Mouse (Mus musculus) MEL (cell line): ENCODE results near the gene Cntnap1.

ENCODE experiments used
- CTCF ChIP-seq, 3 experiments: IDR thresholded peaks in 2 of 3; conservative IDR thresholded peaks in 1 of 3; 2 replicates each; pipeline ENCODE4 v1.5.1; 2011 to 2012; ENCODE audit warnings: low read length in 3 of 3, low read depth in 2 of 3, mild to moderate bottlenecking in 2 of 3, improper control_type of control experiment in 1 of 3, inconsistent platforms in 1 of 3, mixed read lengths in 1 of 3, moderate library complexity in 1 of 3; ENCODE audit not compliant: control insufficient read depth in 1 of 3, insufficient read depth in 1 of 3, poor library complexity in 1 of 3, severe bottlenecking in 1 of 3
- EP300 ChIP-seq, 2 experiments: IDR thresholded peaks; 2 replicates each; pipeline ENCODE4 v1.6.1; 2011; ENCODE audit warnings: improper control_type of control experiment in 2 of 2, low read length in 2 of 2, low read depth in 1 of 2, mild to moderate bottlenecking in 1 of 2
- KAT2A ChIP-seq: conservative IDR thresholded peaks from 2 replicates; pipeline ENCODE4 v1.6.1; 2012; ENCODE audit warnings: low read depth, low read length, improper control_type of control experiment, inconsistent platforms
- NRF1 ChIP-seq: IDR thresholded peaks from 2 replicates; pipeline ENCODE4 v1.6.1; 2014; ENCODE audit warnings: low read depth, mild to moderate bottlenecking, inconsistent platforms, low read length, improper control_type of control experiment, moderate library complexity; ENCODE audit not compliant: poor library complexity, insufficient read depth, severe bottlenecking
- POLR2A ChIP-seq, 2 experiments: IDR thresholded peaks; 2 replicates each; pipeline ENCODE4 v1.6.1; 2011 to 2012; ENCODE audit warnings: low read length in 2 of 2, mild to moderate bottlenecking in 2 of 2, control low read depth in 1 of 2, improper control_type of control experiment in 1 of 2, low read depth in 1 of 2, moderate library complexity in 1 of 2; ENCODE audit not compliant: control insufficient read depth in 1 of 2, insufficient read depth in 1 of 2, poor library complexity in 1 of 2
- POLR2AphosphoS2 ChIP-seq: IDR thresholded peaks from 2 replicates; pipeline ENCODE4 v1.6.1; 2011; ENCODE audit warnings: low read length, improper control_type of control experiment
- SIN3A ChIP-seq: IDR thresholded peaks from 2 replicates; pipeline ENCODE4 v1.6.1; 2012; ENCODE audit warnings: low read length, improper control_type of control experiment, inconsistent platforms
- SMC3 ChIP-seq: IDR thresholded peaks from 2 replicates; pipeline ENCODE4 v1.6.1; 2011; ENCODE audit warnings: low read depth, low read length, improper control_type of control experiment
- TCF12 ChIP-seq: IDR thresholded peaks from 2 replicates; pipeline ENCODE4 v1.6.1; 2014; ENCODE audit warnings: low read depth, mild to moderate bottlenecking, inconsistent platforms, low read length, improper control_type of control experiment, moderate library complexity
- ZKSCAN1 ChIP-seq: IDR thresholded peaks from 2 replicates; pipeline ENCODE4 v1.6.1; 2012; ENCODE audit warnings: low read depth, mild to moderate bottlenecking, inconsistent platforms, low read length, improper control_type of control experiment, moderate library complexity

DNA sequence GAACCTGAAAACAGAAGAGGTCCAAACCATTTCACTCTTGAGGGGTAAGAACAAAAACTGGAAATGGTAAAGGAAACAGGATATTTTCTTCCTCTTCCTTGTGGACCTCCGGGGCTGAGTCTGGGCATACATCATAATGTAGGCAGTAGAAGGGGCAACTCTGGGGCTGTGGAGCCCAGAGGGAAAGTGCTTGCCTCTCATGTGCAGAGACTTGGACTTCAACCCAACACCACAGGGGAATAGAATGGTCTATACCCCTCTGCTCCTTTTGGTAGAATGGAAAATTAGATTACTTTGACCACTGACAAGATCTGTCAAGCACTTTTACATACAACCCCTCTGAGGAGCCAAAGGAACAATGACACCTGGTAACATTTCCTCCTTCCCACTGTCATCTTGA, 24.8 kb downstream of the Cntnap1 start:
- TF ChIP-seq CTCF (IDR thresholded peaks at IDR 0.05 in 2 of 3, conservative IDR thresholded peaks at IDR 0.05 in 1 of 3; ENCODE audit: control insufficient read depth in 1 of 3, insufficient read depth in 1 of 3, low read depth in 2 of 3, low read length in 3 of 3, poor library complexity in 1 of 3, severe bottlenecking in 1 of 3) (no peak), POLR2AphosphoS2 (no peak), POLR2A (IDR thresholded peaks at IDR 0.05; ENCODE audit: control insufficient read depth in 1 of 2, insufficient read depth in 1 of 2, low read depth in 1 of 2, low read length in 2 of 2, poor library complexity in 1 of 2) (no peak), ZKSCAN1 (no peak), KAT2A (no peak), NRF1 (no peak), SMC3 (no peak), TCF12 (no peak), SIN3A (no peak), EP300 (IDR thresholded peaks at IDR 0.05; ENCODE audit: low read depth in 1 of 2, low read length in 2 of 2) (no peak)
